Mouse (Mus musculus): ENCODE results near the gene Ptprt.

- TF ChIP-seq EP300 (IDR thresholded peaks at IDR 0.05; ENCODE audit: low read depth in 1 of 2, low read length in 2 of 2) (no peak), MAFK (IDR thresholded peaks at IDR 0.05; ENCODE audit: borderline replicate concordance, low read depth, low read length) (no peak), USF1 (IDR thresholded peaks at IDR 0.05; ENCODE audit: low read depth, low read length) (no peak), ZC3H11A (IDR thresholded peaks at IDR 0.05; ENCODE audit: low read depth, low read length) (no peak), CTCF (IDR thresholded peaks at IDR 0.05 in 2 of 3, conservative IDR thresholded peaks at IDR 0.05 in 1 of 3; ENCODE audit: control insufficient read depth in 1 of 3, insufficient read depth in 1 of 3, low read depth in 2 of 3, low read length in 3 of 3, poor library complexity in 1 of 3, severe bottlenecking in 1 of 3) (no peak), POLR2A (IDR thresholded peaks at IDR 0.05; ENCODE audit: control insufficient read depth in 1 of 2, insufficient read depth in 1 of 2, low read depth in 1 of 2, low read length in 2 of 2, poor library complexity in 1 of 2) (no peak), MYB (IDR thresholded peaks at IDR 0.05; ENCODE audit: low read depth, low read length) (no peak), MYC (IDR thresholded peaks at IDR 0.05; ENCODE audit: low read depth, low read length) (no peak)
Observed at GRCm38 (mm10) chr2:162411014-162411413, 249.9 kb downstream of the Ptprt start.
